Mouse (Mus musculus): ENCODE results near the gene 1600002K03Rik. TPM values are rescaled to one million over a fixed set of nuclear protein-coding genes. Genes with fewer than 3 reads are reported as not detected.

The 1600002K03Rik gene
- 13.6 TPM for polyA plus RNA-seq (2014; fragmentation: Illumina TruSeq; extraction: RNeasy Lipid Tissue Mini Kit (QIAGEN cat#74804); ENCODE audit: low read depth, low replicate concordance)

DNA sequence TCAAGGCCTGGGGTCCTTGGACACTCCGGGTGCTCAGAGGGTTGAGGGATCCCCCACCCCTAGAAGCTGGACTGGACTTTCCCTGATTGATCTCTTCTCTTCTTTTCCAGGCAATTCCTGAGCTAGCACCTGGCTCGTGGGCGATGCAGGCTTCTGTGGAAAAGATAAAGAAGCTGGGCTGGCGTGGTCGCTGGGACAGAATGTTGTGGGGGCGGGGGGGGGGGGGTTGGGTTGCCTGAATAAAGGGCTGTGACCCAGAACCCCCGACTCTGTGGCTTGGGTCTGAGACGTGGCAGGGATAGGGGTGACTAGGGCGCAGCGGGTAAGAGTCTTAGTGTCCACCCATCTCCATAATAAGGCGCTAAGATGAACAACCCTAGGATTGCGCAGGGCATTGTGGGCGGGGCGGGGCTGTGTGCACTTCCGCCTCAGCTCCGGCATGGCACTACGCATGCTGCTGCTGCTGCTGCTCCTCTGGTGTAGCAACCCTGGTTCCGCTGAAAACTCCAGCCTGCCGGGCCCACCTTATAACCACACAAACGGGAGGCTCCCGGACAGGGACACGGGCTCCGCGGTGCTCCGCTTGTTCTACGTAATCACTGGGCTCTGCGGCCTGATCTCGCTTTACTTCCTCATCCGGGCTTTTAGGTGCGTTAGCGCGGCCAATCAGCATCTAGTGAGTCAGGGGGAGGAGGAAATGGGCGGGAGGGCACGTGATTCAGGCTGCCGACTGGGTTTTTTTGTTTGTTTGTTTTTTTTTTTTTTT is at the start of gene 1600002K03Rik:
1600002K03Rik (plus strand) TSS at position 418 of the 766 bp plus-strand sequence.

DNA sequence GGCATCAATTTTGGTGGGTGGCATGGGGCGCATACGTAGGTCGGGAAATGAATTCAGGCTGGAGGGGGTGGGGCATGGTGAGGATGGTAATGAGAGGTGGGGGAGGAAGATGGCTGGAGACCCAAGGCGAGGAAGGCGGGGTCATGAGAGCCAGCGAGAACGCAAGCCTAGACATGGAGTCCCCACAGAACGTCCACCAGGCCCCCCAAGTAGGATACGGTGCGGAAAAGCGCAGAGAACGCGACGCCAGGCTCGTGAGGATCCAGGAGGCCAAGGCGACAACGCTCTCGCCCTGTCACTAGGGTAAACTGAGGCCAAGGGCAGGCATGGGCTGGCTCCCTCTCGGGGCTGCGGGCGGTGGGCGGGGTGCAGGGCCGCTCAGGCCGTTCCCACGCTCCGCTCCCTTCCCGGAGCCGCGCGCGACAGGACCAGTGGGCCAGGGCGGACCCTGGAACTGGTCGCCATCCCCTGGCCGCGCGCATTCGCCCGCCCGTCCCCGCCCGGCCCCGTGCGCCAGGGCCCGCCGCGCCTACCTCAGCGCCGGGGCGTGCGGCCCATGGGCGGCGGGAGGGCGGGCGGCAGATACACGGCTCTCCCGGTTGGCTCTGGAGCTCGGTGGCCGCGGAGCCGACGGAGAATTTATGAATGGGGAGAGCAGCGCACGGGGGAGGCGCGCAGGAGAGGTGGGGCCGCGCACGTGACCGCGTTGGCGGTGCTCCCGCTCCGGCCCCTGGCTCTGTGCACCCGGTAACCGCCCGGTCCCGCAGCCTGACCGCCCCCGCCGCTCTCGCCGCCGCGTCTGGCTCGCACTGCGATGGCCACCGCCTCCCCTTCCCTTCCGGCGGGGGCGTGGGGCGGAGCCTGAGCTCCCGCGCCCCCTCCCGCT is 33.9 kb upstream of the 1600002K03Rik start, which contains the start of gene Atp5d:
Atp5d (plus strand) TSS at position 80 of the 886 bp plus-strand sequence.

DNA sequence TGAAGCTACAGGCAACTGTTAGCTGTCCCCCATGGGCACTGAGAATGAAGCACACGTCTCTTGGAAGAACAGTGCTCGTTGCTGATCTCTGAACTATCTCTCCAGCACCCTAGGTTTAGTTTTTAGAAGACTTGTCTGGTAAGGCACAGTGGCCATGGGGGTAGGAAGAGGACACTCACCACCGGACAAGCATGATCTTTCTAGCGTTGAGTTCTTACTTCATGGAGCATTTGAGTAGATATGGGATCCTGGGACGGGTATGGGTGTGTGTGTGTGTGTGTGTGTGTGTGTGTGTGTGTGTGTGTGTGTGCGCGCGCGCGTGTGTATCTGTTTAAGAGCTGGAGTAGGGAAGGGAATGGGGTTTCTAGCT is 32.1 kb upstream of the 1600002K03Rik start, which contains the start of gene Cbarp:
Cbarp (minus strand) TSS at position 170 of the 370 bp plus-strand sequence.

DNA sequence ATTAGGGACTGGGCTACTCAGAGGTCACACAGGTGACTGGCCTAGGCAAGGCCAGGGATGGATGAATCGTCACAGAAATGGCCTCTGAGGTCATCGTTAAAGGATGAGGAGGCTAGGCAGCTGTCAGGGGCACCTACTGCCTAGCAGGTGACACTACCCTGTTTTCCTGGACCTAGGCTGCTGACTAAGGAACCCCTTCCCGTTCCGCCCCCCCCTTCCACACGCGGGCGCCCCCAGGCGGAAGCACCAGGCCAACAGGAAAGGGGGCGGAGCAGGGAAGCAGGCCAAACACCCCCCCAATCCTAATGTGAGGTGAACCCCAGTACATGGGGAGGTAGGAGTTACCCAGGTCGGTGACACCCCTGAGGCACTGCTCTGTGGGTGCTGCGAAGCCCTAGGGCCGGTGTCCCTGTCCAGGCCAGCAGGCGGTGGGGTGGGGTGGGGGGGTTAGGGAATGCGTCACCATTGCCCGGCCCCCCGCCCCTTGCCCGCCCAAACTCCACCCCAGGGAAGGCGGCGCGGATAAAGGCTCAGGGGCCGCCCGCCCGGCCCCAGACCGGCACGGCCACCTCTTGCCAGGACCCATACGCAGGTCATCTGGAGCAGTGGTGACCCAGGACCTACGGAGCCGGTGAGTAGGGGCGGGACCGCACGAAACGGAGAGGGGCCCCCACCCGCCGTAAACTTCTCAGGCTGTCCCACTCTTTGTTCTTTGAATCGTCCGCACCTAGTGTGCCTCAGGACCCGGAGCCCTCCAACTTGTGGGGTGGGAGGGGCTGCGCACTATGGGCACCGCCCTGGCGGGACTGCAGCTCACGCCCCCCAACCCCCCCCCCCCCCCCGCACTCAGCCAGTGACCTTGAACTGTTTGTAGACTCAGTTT is 24.8 kb upstream of the 1600002K03Rik start, which contains the start of gene Midn:
Midn (plus strand) TSS at position 554 of the 883 bp plus-strand sequence.

DNA sequence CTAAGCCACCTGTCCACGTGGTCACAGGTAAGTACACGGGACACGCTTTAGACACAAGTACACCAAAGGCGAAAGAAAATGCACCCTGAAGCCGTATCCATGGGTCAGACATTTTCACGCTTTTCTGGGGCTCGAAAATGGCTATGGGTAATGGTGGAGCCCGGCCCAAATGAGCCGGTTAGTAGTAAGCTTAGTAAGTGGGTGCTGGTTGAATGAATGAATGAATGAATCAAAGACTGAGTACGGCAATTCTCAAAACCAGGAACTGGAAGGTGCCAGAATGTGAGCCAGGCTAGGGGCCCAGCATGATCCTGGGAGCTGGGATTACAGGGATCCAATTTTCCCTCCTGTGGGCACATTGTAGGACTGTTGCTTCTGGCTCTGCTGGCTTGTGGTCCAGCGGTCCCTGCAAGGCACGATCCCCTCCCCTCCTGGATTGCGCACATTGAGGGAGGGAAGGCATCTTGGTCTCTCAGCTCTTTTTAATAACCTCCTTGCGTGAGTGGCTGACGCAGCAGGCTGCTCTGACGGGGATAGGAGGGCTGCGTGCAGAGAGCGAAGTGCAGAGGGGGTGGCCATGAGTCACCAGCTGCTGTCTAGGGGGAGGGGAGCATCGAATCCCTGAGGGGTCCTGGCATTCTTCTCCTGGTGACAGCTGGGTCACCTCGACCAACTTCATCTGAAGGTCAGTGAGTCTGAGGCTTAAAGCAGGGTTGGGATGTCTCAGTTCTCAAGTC is 7.2 kb upstream of the 1600002K03Rik start, which contains the start of gene Cirbp:
Cirbp (plus strand) TSS at position 594 of the 737 bp plus-strand sequence.

DNA sequence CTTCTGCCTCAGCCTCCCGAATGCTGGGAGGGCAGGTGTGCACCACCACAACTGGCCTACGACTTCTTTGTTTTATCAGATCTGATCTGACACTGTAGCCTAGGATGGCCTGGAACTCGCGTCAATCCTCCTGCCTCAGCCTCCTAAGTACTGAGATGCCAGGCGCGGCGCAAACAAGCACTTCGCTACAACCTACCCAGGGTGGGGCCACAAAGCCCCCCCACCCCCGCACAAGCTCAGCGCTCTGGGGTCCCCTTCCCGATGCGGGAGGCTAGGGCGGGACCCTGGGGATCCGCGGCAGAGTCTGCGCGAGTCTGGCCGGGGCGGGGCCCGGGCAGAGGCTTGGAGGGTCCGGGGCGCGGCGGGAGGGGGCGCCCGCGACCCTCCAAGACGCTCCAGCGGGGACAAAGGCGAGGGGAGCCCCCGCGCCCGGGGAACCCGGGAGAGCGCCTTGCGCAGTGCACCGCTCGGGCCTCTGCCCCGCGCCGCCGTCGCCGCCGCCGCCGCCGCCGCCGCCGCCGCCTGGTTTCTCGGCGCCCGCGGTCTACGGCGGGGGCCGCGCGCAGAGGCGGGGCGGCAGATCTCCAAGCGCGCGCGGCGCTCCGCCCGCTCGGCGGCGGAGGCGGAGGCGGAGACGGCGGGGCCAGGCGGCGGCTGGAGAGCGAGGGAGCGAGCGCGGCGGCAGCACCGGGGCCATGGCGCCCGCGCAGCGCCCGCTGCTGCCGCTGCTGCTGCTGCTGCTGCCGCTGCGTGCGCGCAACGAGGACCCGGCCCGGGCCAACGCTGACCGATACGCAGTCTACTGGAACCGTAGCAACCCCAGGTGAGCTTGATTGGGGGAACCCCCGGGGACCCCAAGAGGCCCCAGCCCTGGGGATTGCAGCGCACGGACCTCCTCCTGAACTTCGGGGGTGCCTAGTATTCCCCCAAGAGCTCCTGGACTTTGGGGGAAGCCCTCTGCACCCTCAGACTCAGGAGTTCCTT is 6.6 kb downstream of the 1600002K03Rik start, which contains the start of gene Efna2:
Efna2 (plus strand) TSS at position 415 of the 984 bp plus-strand sequence.

Other genes starting within 250 kb of the 1600002K03Rik start
- gene Arid3a, start 245.9 kb upstream of the 1600002K03Rik start, polyA plus RNA-seq (2014; fragmentation: Illumina TruSeq; extraction: RNeasy Lipid Tissue Mini Kit (QIAGEN cat#74804); ENCODE audit: low read depth, low replicate concordance): 1.1 TPM
- gene Wdr18, start 212.8 kb upstream of the 1600002K03Rik start, polyA plus RNA-seq (2014; fragmentation: Illumina TruSeq; extraction: RNeasy Lipid Tissue Mini Kit (QIAGEN cat#74804); ENCODE audit: low read depth, low replicate concordance): 21.5 TPM
- gene Grin3b, start 202.2 kb upstream of the 1600002K03Rik start, polyA plus RNA-seq (2014; fragmentation: Illumina TruSeq; extraction: RNeasy Lipid Tissue Mini Kit (QIAGEN cat#74804); ENCODE audit: low read depth, low replicate concordance): 0.18 TPM
- gene Tmem259, start 188.6 kb upstream of the 1600002K03Rik start, polyA plus RNA-seq (2014; fragmentation: Illumina TruSeq; extraction: RNeasy Lipid Tissue Mini Kit (QIAGEN cat#74804); ENCODE audit: low read depth, low replicate concordance): 104 TPM
- 40.1 TPM for gene Cnn2, start 184.4 kb upstream of the 1600002K03Rik start, polyA plus RNA-seq (2014; fragmentation: Illumina TruSeq; extraction: RNeasy Lipid Tissue Mini Kit (QIAGEN cat#74804); ENCODE audit: low read depth, low replicate concordance)
- gene Abca7, start 176.4 kb upstream of the 1600002K03Rik start, polyA plus RNA-seq (2014; fragmentation: Illumina TruSeq; extraction: RNeasy Lipid Tissue Mini Kit (QIAGEN cat#74804); ENCODE audit: low read depth, low replicate concordance): 7.2 TPM
- 5.2 TPM for gene Arhgap45, start 156.3 kb upstream of the 1600002K03Rik start, polyA plus RNA-seq (2014; fragmentation: Illumina TruSeq; extraction: RNeasy Lipid Tissue Mini Kit (QIAGEN cat#74804); ENCODE audit: low read depth, low replicate concordance)
- 122 TPM for gene Polr2e, start 133.1 kb upstream of the 1600002K03Rik start, polyA plus RNA-seq (2014; fragmentation: Illumina TruSeq; extraction: RNeasy Lipid Tissue Mini Kit (QIAGEN cat#74804); ENCODE audit: low read depth, low replicate concordance)
- gene Gpx4, start 125.8 kb upstream of the 1600002K03Rik start, polyA plus RNA-seq (2014; fragmentation: Illumina TruSeq; extraction: RNeasy Lipid Tissue Mini Kit (QIAGEN cat#74804); ENCODE audit: low read depth, low replicate concordance): 933 TPM
- gene Sbno2, start 67.4 kb upstream of the 1600002K03Rik start, polyA plus RNA-seq (2014; fragmentation: Illumina TruSeq; extraction: RNeasy Lipid Tissue Mini Kit (QIAGEN cat#74804); ENCODE audit: low read depth, low replicate concordance): 10.9 TPM
- 137 TPM for gene Stk11, start 57.1 kb upstream of the 1600002K03Rik start, polyA plus RNA-seq (2014; fragmentation: Illumina TruSeq; extraction: RNeasy Lipid Tissue Mini Kit (QIAGEN cat#74804); ENCODE audit: low read depth, low replicate concordance)
- gene Atp5d, start 34.3 kb upstream of the 1600002K03Rik start, polyA plus RNA-seq (2014; fragmentation: Illumina TruSeq; extraction: RNeasy Lipid Tissue Mini Kit (QIAGEN cat#74804); ENCODE audit: low read depth, low replicate concordance): 1,104 TPM
- 2.6 TPM for gene Cbarp, start 32.1 kb upstream of the 1600002K03Rik start, polyA plus RNA-seq (2014; fragmentation: Illumina TruSeq; extraction: RNeasy Lipid Tissue Mini Kit (QIAGEN cat#74804); ENCODE audit: low read depth, low replicate concordance)
- gene Midn, start 24.7 kb upstream of the 1600002K03Rik start, polyA plus RNA-seq (2014; fragmentation: Illumina TruSeq; extraction: RNeasy Lipid Tissue Mini Kit (QIAGEN cat#74804); ENCODE audit: low read depth, low replicate concordance): 39.3 TPM
- 89.8 TPM for gene Cirbp, start 7.0 kb upstream of the 1600002K03Rik start, polyA plus RNA-seq (2014; fragmentation: Illumina TruSeq; extraction: RNeasy Lipid Tissue Mini Kit (QIAGEN cat#74804); ENCODE audit: low read depth, low replicate concordance)
- 1.8 TPM for gene Efna2, start 6.5 kb downstream of the 1600002K03Rik start, polyA plus RNA-seq (2014; fragmentation: Illumina TruSeq; extraction: RNeasy Lipid Tissue Mini Kit (QIAGEN cat#74804); ENCODE audit: low read depth, low replicate concordance)
- gene Mum1, start 53.5 kb downstream of the 1600002K03Rik start, polyA plus RNA-seq (2014; fragmentation: Illumina TruSeq; extraction: RNeasy Lipid Tissue Mini Kit (QIAGEN cat#74804); ENCODE audit: low read depth, low replicate concordance): 21.1 TPM
- gene Ndufs7, start 76.2 kb downstream of the 1600002K03Rik start, polyA plus RNA-seq (2014; fragmentation: Illumina TruSeq; extraction: RNeasy Lipid Tissue Mini Kit (QIAGEN cat#74804); ENCODE audit: low read depth, low replicate concordance): 842 TPM
- 7.7 TPM for gene Gamt, start 88.1 kb downstream of the 1600002K03Rik start, polyA plus RNA-seq (2014; fragmentation: Illumina TruSeq; extraction: RNeasy Lipid Tissue Mini Kit (QIAGEN cat#74804); ENCODE audit: low read depth, low replicate concordance)
- 49.3 TPM for gene Dazap1, start 88.5 kb downstream of the 1600002K03Rik start, polyA plus RNA-seq (2014; fragmentation: Illumina TruSeq; extraction: RNeasy Lipid Tissue Mini Kit (QIAGEN cat#74804); ENCODE audit: low read depth, low replicate concordance)
- 1,202 TPM for gene Rps15, start 119.5 kb downstream of the 1600002K03Rik start, polyA plus RNA-seq (2014; fragmentation: Illumina TruSeq; extraction: RNeasy Lipid Tissue Mini Kit (QIAGEN cat#74804); ENCODE audit: low read depth, low replicate concordance)
- gene Apc2, start 123.0 kb downstream of the 1600002K03Rik start, polyA plus RNA-seq (2014; fragmentation: Illumina TruSeq; extraction: RNeasy Lipid Tissue Mini Kit (QIAGEN cat#74804); ENCODE audit: low read depth, low replicate concordance): 2.0 TPM
- 22.7 TPM for gene 2310011J03Rik, start 147.6 kb downstream of the 1600002K03Rik start, polyA plus RNA-seq (2014; fragmentation: Illumina TruSeq; extraction: RNeasy Lipid Tissue Mini Kit (QIAGEN cat#74804); ENCODE audit: low read depth, low replicate concordance)
- 2.2 TPM for gene Pcsk4, start 156.6 kb downstream of the 1600002K03Rik start, polyA plus RNA-seq (2014; fragmentation: Illumina TruSeq; extraction: RNeasy Lipid Tissue Mini Kit (QIAGEN cat#74804); ENCODE audit: low read depth, low replicate concordance)
- 3.4 TPM for gene Reep6, start 157.0 kb downstream of the 1600002K03Rik start, polyA plus RNA-seq (2014; fragmentation: Illumina TruSeq; extraction: RNeasy Lipid Tissue Mini Kit (QIAGEN cat#74804); ENCODE audit: low read depth, low replicate concordance)
- 64.4 TPM for gene Adamtsl5, start 175.5 kb downstream of the 1600002K03Rik start, polyA plus RNA-seq (2014; fragmentation: Illumina TruSeq; extraction: RNeasy Lipid Tissue Mini Kit (QIAGEN cat#74804); ENCODE audit: low read depth, low replicate concordance)
- 3.1 TPM for gene Plk5, start 183.5 kb downstream of the 1600002K03Rik start, polyA plus RNA-seq (2014; fragmentation: Illumina TruSeq; extraction: RNeasy Lipid Tissue Mini Kit (QIAGEN cat#74804); ENCODE audit: low read depth, low replicate concordance)
- gene Mex3d, start 214.7 kb downstream of the 1600002K03Rik start, polyA plus RNA-seq (2014; fragmentation: Illumina TruSeq; extraction: RNeasy Lipid Tissue Mini Kit (QIAGEN cat#74804); ENCODE audit: low read depth, low replicate concordance): 6.2 TPM
- gene Mbd3, start 226.6 kb downstream of the 1600002K03Rik start, polyA plus RNA-seq (2014; fragmentation: Illumina TruSeq; extraction: RNeasy Lipid Tissue Mini Kit (QIAGEN cat#74804); ENCODE audit: low read depth, low replicate concordance): 93.3 TPM
- 2,281 TPM for gene Uqcr11, start 233.9 kb downstream of the 1600002K03Rik start, polyA plus RNA-seq (2014; fragmentation: Illumina TruSeq; extraction: RNeasy Lipid Tissue Mini Kit (QIAGEN cat#74804); ENCODE audit: low read depth, low replicate concordance)

Data from heart, adult 10 weeks (tissue).